Mouse (Mus musculus) intestine, embryonic 14.5 days (tissue): ENCODE results near the gene Esp6. TPM values are rescaled to one million over a fixed set of nuclear protein-coding genes. Genes with fewer than 3 reads are reported as not detected.

Experiments
- polyA plus RNA-seq: library from polyadenylated mRNA; unstranded; fragments of >200 nt; fragmentation: Nextera tagmentation; extraction: Ambion mirVana; gene quantifications from 2 replicates; pipeline ENCODE4 v1.2.1, GENCODE M21; 2014

The Esp6 gene
- polyA plus RNA-seq, 1 experiment from 2014 or later: not detected

Other genes with a start within 250 kb of the Esp6 start
- not detected in 2 replicates for gene Crisp1, start 242.3 kb upstream of the Esp6 start, polyA plus RNA-seq
- gene Esp8, start 41.5 kb upstream of the Esp6 start, polyA plus RNA-seq: not detected in 2 replicates
- gene Esp4, start 37.1 kb downstream of the Esp6 start, polyA plus RNA-seq: not detected in 2 replicates
- gene Esp3, start 70.6 kb downstream of the Esp6 start, polyA plus RNA-seq: not detected in 2 replicates
- not detected in 2 replicates for gene Esp1, start 165.6 kb downstream of the Esp6 start, polyA plus RNA-seq
- gene Crisp2, start 245.5 kb downstream of the Esp6 start, polyA plus RNA-seq: not detected in 2 replicates
- gene Rhag, start 249.6 kb downstream of the Esp6 start, polyA plus RNA-seq: 0.36 and 0.42 TPM in 2 replicates